Mouse (Mus musculus) kidney, adult 2 months (tissue): Measurements from ENCODE around the gene Rnf144b.

Experiments
- CTCF ChIP-seq: fragments of 200-500 bp; conservative IDR thresholded peaks from 2 replicates; pipeline ENCODE4 v1.5.1; 2011; ENCODE audit warnings: low read depth, mild to moderate bottlenecking, control low read depth, low read length, moderate library complexity, mixed read lengths; ENCODE audit not compliant: insufficient read depth, insufficient read length
- POLR2A ChIP-seq: fragments of 200-500 bp; IDR thresholded peaks from one replicate; pipeline ENCODE4 v1.6.1; 2011; ENCODE audit warnings: low read depth, low read length, control low read depth

- no peak for TF ChIP-seq CTCF
- TF ChIP-seq POLR2A: no peak
Observed at GRCm38 (mm10) chr13:47109239-47109638, 13.2 kb upstream of the Rnf144b start.
